Mouse (Mus musculus): ENCODE measurements at regions not wholly inside any gene's neighbourhood (a gene's known extent, or its start where the extent isn't known, plus 50 kb on each side); places are given as distances from the start of the nearest gene placed in this dataset.
"Not testable (repeated sequence)": the region's sequence is repeated elsewhere in the genome, so short reads cannot be mapped to it uniquely, and the experiment has no call there.

GRCm38 (mm10) chr13:97487746-97488473 is 247.0 kb downstream of the Enc1 start:
- DNase-seq (ENCODE audit: low spot score) = no peak

DNA sequence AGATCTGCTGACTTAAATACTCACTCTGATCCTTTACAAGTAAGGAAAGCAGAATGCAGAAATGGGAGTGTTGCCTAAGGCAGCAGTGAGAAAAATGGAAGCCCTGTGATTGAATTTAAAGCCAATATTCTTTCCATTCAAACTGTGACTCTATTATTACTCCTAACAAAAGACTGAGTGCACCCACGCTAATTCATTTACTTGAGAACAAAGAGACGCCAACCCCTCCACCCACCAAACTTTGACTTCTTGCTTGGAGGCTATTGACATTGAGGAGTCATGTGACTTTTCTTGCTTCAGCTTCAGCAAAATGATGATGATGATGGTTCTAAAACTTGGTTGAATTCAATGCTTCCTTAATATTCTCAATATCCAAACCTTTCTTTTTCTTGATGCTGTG is 245.6 kb downstream of the Enc1 start:
- DNase-seq (ENCODE audit: low spot score) = no peak

GRCm38 (mm10) chr13:97485886-97486285 is 245.0 kb downstream of the Enc1 start:
- no peak for DNase-seq (ENCODE audit: low spot score)

- DNase-seq (ENCODE audit: low spot score) = no peak
These were observed 244.1 kb downstream of the Enc1 start for GRCm38 (mm10) chr13:97484808-97485545.

- peak; percentile 27 for DNase-seq (ENCODE audit: low spot score)
These were observed 242.8 kb downstream of the Enc1 start for GRCm38 (mm10) chr13:97483681-97484080.

DNA sequence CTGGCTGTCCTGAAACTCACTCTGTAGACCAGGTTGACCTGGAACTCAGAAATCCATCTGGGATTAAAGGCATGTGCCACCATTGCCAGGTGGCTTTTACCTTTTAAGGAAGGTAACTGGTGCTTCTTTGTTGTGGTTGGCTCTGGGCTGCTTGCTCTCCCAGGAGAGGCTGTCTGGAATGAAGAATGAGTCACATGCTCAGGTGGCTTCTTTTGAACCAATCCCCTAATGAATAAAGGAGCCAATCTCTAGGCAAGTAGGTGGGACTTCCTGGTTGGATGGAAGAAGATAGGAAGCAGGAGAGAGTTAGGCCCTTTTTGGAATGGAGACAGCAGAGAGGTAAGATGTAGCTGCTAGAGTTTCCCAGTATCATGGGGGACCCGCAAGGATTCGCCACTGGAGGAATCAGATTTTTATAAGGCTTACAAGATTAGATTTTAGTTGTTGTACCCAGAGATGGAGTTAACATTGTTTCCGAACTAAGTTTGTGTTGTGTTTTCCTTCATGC is 241.6 kb downstream of the Enc1 start:
- no peak for DNase-seq (ENCODE audit: low spot score)

GRCm38 (mm10) chr13:97481259-97481658 is 240.4 kb downstream of the Enc1 start:
- no peak for DNase-seq (ENCODE audit: low spot score)

GRCm38 (mm10) chr13:97479066-97479586 is 238.2 kb downstream of the Enc1 start:
- no peak for DNase-seq (ENCODE audit: low spot score)

DNA sequence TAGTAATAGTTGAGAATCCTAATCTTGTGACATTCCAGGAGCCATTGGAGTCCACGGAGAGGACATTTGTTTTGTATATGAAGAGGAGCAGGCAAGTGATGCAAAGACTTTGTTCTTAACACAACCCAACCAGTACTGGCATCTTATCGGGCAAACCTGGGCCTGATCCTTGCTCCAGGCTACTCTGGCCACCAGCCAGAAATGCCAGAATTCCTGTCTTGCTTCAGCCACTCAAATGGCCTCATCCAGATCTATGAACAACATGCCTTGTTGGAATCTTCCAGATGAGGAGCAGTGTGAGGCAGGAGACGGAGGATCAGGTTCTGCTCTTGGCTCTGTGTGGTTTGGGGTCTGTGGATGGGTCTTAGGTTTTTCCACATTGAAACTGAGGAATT is 233.1 kb downstream of the Enc1 start:
- no peak for DNase-seq (ENCODE audit: low spot score)

DNA sequence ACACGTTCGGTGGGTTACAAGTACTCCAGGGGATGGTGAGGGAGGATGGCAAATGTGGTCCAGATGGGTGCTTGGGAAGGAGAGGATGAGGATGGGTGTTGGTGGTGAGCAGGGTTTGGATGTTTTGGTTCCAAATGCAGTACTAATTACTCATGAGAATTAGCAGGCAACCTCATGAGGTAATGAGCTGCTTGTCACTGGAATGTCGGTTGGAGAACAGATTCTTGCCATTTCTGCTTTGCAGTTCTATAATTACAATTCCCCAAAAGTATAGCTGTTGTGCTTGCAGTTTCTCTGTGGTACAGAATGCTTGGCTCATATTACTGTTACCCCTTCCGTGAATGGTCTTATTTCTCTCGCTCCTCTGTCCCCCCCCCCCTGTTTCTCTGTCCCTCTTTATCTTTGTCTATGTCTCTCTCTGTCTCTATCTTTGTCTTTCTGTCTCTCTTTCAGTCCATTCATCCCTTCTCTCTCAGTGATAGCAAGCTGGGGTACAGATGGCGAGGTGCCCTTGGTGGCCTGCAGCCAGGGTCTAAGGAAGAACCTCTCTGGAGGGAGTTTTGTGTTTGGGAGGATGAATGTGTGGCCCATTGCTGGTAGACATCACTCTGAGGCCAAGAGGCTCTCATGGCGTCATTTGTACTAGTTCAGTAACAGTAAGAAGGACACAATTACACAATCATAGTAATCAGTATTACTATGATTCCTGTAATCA is 232.5 kb downstream of the Enc1 start:
- DNase-seq (ENCODE audit: low spot score) = no peak

GRCm38 (mm10) chr13:97469999-97470398 is 229.1 kb downstream of the Enc1 start:
- no peak for DNase-seq (ENCODE audit: low spot score)

DNA sequence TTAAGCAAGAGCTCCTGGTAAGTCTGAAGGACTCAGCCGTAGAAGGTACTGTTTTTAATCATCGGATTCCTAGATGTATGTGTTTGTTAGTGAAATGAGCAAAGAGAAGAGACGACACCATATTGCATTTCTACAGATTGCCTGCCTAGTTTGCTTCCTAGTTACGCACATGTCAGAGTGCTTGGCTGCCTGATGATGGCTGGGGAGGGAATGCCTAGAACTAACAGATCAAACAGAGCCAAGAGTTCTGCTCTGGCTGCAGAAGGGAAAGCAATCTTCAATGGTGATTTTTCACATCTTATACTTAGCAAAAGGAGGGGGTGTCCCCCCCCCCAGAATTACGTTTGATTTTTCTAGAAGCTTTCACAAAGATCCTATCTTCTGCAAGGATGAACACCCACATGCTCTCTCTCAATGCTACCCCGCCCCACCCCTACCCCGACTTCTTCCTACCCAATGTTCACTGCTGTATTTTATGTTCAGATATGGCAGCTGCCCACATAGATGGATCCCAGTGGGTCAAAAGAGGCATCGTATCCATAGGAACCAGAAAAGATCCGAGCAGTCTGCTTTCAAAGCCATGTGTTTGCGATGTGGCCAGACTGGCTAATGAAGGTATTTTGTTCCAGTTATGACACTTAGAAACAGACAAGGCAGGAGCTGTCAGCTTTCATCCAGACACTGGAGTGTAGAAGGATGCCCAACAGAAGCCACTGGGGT is 228.1 kb downstream of the Enc1 start:
- no peak for DNase-seq (ENCODE audit: low spot score)

- not testable (repeated sequence) for DNase-seq (ENCODE audit: low spot score)
These were observed 225.7 kb downstream of the Enc1 start for GRCm38 (mm10) chr13:97466585-97466984.

DNA sequence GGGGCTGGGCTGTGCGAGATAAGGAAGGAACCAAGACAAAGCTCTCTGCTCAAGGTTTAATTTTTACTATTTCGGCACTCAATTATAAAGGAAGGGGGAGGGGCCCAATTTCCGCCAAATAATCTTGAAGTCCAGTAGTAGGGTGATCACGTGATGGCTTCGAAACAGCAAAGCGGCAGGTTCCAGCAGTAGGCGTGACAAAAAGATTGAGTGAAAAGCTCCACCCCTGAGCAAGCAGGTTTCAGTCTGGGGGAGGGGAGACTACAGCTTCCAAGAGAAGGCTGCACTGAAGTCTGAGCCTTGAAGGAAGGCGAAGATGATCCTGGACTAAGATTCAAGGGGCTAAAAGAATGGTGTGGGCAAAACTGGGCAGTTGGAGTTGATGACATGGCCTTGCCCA is 222.9 kb downstream of the Enc1 start:
- no peak for DNase-seq (ENCODE audit: low spot score)

- DNase-seq (ENCODE audit: low spot score) = no peak
These were observed 222.0 kb downstream of the Enc1 start for GRCm38 (mm10) chr13:97462884-97463235.

DNA sequence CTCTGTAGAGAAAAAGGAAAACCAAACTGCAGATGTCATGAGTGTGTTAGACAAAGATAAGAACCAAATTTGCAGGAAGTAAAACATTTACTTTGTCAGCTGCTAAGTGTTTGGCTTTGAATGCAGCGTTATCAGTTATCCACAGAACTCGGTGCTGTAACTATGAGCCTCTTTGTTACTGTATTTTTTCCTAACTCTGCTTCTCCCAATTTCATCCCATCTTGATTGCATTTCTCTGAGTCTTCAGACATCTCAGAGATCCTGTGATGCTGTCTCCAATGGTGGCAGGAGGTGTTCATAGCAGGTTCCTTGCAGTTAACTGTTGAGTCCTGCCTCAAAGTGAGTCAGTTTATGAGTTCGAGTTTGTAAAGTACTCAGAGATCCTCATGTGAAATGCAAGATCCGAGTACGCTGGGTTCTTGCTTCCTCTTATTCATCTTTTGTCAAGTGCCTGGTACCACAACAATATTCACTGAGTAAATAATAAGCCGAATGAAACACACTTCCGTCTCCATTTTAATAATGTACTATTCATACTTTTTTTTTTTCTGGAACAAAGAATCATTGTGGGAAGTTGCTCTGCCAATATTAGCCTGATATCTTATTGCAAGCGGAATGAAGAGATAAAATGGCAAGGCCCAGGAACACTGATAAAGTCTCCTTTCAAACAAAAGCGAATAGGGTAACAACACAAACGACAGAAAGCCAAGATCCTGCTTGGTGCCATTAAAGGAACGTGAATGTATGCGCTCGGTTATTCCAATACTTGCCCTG is 221.4 kb downstream of the Enc1 start:
- no peak for DNase-seq (ENCODE audit: low spot score)

GRCm38 (mm10) chr13:97461207-97461606 is 220.3 kb downstream of the Enc1 start:
- DNase-seq (ENCODE audit: low spot score) = no peak

DNA sequence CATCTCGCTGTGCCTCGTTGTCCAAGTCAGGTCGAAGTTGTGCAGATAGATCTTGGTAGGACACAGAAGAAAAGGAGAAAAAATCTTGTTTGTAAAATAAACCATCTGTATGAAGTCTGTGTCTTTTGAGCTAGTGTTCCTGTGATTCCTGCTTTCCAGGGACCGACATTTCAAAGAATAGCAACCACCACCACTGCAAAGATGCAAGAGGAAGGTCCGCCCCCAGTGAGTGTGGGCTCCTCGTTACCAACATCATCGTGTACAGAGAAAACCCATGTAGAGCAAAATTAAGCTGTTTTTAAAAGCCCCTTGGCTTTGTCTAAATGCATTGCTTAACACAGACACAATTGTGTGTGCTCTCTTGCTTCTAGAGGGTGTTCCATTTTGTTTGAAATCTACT is 218.2 kb downstream of the Enc1 start:
- no peak for DNase-seq (ENCODE audit: low spot score)

- no peak for DNase-seq (ENCODE audit: low spot score)
These were observed 215.1 kb downstream of the Enc1 start for GRCm38 (mm10) chr13:97455961-97456360.

DNA sequence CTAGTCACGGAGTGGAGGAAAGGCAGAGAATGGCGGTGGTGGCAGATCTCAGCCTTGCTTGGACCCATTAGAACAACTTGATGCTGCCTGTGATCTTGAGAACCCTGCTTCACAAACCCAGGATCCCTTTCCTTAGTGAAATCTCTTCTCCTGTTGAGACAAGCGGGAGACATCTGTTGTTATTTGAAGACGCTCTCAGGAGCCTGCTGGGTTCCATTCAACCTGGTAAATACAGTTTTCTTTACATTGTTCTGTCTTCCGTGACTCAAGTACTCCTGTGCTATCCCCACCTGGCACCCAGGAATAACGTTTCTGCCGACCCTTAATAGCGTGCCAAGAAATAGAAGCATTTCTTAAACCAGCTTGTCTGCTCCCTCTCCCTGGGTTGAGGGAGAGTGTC is 213.8 kb downstream of the Enc1 start:
- DNase-seq (ENCODE audit: low spot score) = no peak

DNA sequence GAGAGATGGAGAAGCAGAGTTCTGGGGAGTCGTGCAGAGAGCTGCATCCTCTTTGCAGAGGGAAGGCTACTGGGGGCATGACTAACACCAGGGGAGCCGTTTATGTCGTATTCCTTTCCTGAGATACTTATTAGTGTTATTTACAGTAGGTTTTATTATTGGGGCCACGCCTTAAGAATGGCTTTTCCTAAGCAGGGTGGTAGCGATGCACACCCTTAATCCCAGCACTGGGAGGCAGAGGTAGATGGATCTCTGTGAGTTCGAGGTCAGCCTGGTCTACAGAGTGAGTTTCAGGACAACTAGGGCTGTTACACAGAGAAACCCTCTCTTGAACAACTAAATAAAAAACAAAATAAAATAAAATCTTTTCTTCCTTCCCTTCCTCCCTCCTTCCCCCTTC is 212.6 kb downstream of the Enc1 start:
- DNase-seq (ENCODE audit: low spot score) = no peak

Data from heart, adult 8-10 months (tissue).